Mouse (Mus musculus) adrenal gland, postnatal 4 days (tissue): ENCODE measurements at regions not wholly inside any gene's neighbourhood (a gene's known extent, or its start where the extent isn't known, plus 50 kb on each side); places are given as distances from the start of the nearest gene placed in this dataset.

ENCODE experiments used
- DNase-seq, 2 experiments: peaks; one replicate each; pipeline ENCODE4 v3.0.0; 2021 to 2022; ENCODE audit warnings: low spot score in 2 of 2, mixed read lengths in 2 of 2

- DNase-seq: no peak
These were observed 54.2 kb upstream of the Plcz1 start for GRCm38 (mm10) chr6:140095416-140095815.
